Mouse (Mus musculus) cortical plate, adult 2 months (tissue): ENCODE measurements around the gene Zbtb40. TPM values are rescaled to one million over a fixed set of nuclear protein-coding genes. Genes with fewer than 3 reads are reported as not detected.

Experiments used
- H3K27ac ChIP-seq: fragments of 200-500 bp; 2 replicates; pipeline ENCODE4 v1.5.1; 2012; ENCODE audit warnings: low read length, control low read depth, inconsistent platforms; ENCODE audit not compliant: insufficient read depth
- H3K4me1 ChIP-seq: fragments of 200-500 bp; 2 replicates; pipeline ENCODE4 v1.6.1; 2011; ENCODE audit warnings: low read length; ENCODE audit not compliant: control insufficient read depth, insufficient read depth
- H3K4me3 ChIP-seq: fragments of 200-500 bp; 2 replicates; pipeline ENCODE4 v1.5.1; 2011; ENCODE audit warnings: mild to moderate bottlenecking, low read length, control low read depth; ENCODE audit not compliant: insufficient read depth
- CTCF ChIP-seq: fragments of 200-500 bp; IDR thresholded peaks from 2 replicates; pipeline ENCODE4 v1.5.1; 2011; ENCODE audit warnings: mild to moderate bottlenecking, control low read depth, low read length; ENCODE audit not compliant: insufficient read depth; ENCODE audit errors: extremely low read depth
- POLR2A ChIP-seq: fragments of 200-500 bp; IDR thresholded peaks from 2 replicates; pipeline ENCODE4 v1.6.1; 2011; ENCODE audit warnings: mild to moderate bottlenecking, low read length, control low read depth; ENCODE audit not compliant: insufficient read depth; ENCODE audit errors: extremely low read depth
- polyA plus RNA-seq: library from polyadenylated mRNA; depleted of rRNA; stranded (reverse); fragments of >200 nt; gene quantifications from 2 replicates; pipeline ENCODE4 v1.2.3, GENCODE M21; 2012

Zbtb40 gene
- polyA plus RNA-seq, 1 experiment: 7.3 TPM

DNA sequence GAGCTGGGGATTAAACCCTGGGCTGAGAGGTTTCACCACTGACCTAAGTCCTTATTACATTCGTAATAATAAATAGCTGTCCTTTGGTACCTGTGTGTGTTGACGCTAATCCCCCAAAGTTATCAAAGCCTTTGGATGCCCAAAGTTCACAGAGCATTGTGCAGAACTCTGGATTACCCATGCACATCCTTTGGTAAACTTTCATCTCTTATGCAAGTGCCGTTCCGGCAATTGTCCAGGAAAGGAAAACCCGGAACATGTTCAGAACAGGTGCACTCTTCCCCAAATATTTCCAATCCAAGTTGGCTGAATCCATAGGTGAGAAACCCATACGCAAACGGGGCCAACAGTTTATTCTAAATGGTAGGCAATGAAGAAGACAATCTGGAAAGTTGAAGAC is 9.2 kb downstream of the Zbtb40 start:
- H3K4me1 ChIP-seq: peaks cover 2% of the 10 kb centered on the region; the same call in 1 of the 2 replicates
- TF ChIP-seq POLR2A (no peak), CTCF (no peak)
- H3K27ac ChIP-seq: no peak overlapping the region
- no peak overlapping the region for H3K4me3 ChIP-seq

DNA sequence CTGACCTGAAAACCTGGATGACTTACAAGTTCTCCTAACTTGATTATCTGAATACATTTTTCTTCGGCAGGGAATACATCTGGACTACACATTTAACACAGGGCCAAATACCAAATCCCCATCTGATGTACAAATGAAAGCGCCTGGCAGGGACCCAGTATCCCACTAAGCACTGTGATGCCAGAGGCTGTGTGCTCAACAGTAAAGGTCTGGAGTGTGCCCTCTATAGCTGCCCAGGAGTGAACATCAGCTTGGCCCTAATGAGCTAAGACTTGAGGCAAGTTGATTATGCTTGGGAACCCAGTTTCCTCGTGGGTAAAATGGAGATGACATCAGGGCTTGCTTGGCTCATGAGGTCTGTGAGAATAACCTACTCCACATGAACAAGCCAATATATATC is 10.1 kb downstream of the Zbtb40 start:
- no peak overlapping the region for H3K27ac ChIP-seq

GRCm38 (mm10) chr4:137038096-137038495 is 10.5 kb downstream of the Zbtb40 start:
- no peak for TF ChIP-seq POLR2A
- no peak for TF ChIP-seq CTCF
- H3K4me1 ChIP-seq: no peaks in the 10 kb centered on the region
- H3K27ac ChIP-seq: no peak overlapping the region
- H3K4me3 ChIP-seq: no peak overlapping the region

More for the DNA sequence above, 10.1 kb downstream of the Zbtb40 start:
- no peak overlapping the region for H3K4me3 ChIP-seq
- peaks cover 1% of the 10 kb centered on the region; the same call in 1 of the 2 replicates for H3K4me1 ChIP-seq
- TF ChIP-seq CTCF: no peak

DNA sequence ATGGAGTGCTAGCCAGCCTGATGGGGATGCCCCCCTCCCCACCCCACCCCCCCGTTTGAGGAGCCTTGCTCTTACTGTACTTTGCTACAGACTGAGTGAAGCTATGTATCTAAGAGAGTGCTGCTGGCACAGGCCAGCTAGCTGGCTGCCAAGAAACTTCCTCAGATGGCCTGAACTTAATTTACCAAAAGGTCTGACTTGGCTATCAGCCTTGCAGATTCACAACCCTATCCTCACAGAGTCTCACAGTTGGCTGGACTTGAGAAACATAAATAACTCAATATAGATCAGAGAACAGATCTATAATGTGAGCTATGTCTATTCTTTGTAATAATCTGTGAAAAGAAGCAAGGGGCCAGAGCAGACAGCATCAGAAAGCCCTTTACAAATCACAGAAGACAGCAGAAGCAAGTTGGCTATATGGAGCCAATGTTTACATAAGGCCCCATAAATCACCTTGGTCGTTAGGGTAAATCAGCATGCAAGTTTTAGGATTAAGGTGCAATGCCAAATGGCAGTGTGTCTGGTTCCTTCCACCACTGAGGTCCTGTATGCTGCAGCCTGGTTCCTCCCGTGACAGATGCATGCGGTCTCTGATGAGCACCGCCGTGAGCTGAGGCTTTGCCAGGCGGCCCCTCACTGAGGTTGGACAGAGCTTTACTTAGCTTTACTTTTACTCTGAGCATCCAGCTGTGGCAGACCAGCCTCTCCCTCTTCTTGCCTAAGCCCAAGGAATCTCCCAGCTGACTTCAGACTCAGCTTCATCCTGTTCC is 15.3 kb downstream of the Zbtb40 start:
- Histone ChIP-seq H3K4me1 (no peaks in the 10 kb centered on the region), H3K27ac (no peak overlapping the region), H3K4me3 (no peak overlapping the region)
- no peak for TF ChIP-seq CTCF
- TF ChIP-seq POLR2A: no peak

DNA sequence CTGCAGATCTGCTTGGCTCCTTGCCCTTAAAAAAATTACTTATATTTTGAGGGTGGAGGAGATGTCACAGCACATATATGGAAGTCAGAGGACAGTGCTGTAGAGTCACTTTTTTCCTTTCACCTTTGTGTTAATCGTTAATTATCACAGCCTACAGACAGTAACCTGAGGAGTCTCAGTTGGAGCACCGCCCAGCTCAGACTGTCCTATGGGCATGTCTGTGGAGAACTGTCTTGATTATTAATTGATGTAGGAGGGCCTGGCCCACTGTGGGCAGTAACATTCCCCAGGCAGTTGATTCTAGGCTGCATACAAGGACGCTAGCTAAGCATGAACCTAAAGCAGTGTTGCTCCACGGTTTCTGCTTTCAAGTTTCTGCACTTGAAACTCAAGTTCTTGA is 16.1 kb downstream of the Zbtb40 start:
- H3K27ac ChIP-seq: no peak overlapping the region
- TF ChIP-seq CTCF: no peak
- no peak for TF ChIP-seq POLR2A

DNA sequence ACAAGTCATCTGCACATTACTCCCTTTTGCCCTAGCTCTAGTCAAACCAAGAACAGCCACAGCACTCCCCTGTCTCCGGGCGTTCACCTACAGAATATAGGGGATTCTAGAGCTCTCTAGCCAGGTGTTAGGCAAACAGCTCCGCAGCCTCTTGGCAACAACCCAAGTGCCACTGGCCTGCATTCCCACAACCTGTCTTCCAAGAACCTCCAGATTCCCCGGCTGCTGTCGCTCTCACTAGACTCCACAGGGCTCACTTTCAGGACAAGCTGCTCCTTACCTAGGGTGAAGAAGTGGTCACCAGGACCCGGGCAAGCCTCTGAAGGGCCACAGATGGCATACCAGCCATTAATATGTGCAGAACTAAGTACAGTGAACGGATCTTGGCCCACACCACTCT is 17.3 kb downstream of the Zbtb40 start:
- no peak for TF ChIP-seq POLR2A
- TF ChIP-seq CTCF: no peak
- Histone ChIP-seq H3K27ac (no peak overlapping the region), H3K4me3 (no peak overlapping the region), H3K4me1 (no peaks in the 10 kb centered on the region)

More for the DNA sequence above, 16.1 kb downstream of the Zbtb40 start:
- H3K4me1 ChIP-seq: no peaks in the 10 kb centered on the region
- no peak overlapping the region for H3K4me3 ChIP-seq

DNA sequence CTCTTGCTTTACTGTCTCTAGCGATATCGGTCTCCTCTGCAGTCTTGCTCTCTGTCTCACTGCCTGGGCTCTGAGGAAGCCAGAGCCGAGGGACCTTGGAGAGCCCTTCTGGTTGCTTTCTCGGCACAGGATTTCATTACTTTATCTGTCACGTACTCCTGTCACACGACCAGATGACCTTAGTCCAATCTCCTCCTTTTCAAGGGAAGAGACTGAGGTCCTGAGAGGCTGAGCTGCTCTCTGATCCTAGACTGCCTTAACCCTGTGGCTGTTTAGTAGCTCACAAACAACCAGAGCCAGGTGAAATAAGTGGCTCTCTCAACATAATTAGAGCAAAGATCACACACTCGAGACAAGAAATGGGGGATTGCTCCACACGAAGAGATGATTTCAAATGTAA is 19.3 kb downstream of the Zbtb40 start:
- Histone ChIP-seq H3K4me3 (no peak overlapping the region), H3K27ac (no peak overlapping the region), H3K4me1 (no peaks in the 10 kb centered on the region)
- TF ChIP-seq CTCF (no peak), POLR2A (no peak)

DNA sequence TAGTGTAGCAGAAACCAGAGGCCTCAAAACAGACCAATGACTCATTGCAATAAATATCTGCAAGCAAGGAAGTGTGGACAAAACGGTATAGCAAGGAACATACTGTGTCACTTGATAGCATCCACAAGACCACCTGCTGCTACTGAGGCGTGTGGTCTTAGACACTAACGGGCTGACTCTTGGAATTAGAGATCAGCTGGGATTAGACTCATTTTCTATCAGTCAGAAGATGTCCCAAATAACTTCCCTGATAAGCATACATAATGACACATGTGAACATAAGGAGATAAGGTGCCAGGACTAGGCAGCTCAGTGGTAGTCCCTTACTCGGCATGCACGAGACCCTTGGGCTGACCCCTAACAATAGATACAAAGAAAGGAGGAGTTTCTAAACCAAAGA is 21.6 kb downstream of the Zbtb40 start:
- no peak overlapping the region for H3K4me3 ChIP-seq
- H3K4me1 ChIP-seq: no peaks in the 10 kb centered on the region
- TF ChIP-seq POLR2A (no peak), CTCF (no peak)
- no peak overlapping the region for H3K27ac ChIP-seq

GRCm38 (mm10) chr4:137025570-137025969 is 23.0 kb downstream of the Zbtb40 start:
- no peaks in the 10 kb centered on the region for H3K4me1 ChIP-seq
- TF ChIP-seq CTCF: no peak
- no peak for TF ChIP-seq POLR2A
- no peak overlapping the region for H3K27ac ChIP-seq
- H3K4me3 ChIP-seq: no peak overlapping the region

- TF ChIP-seq CTCF (no peak), POLR2A (no peak)
Measured at GRCm38 (mm10) chr4:137025133-137025532, 23.5 kb downstream of the Zbtb40 start.

More at GRCm38 (mm10) chr4:137025133-137025532, 23.5 kb downstream of the Zbtb40 start:
- H3K4me3 ChIP-seq: no peak overlapping the region
- no peaks in the 10 kb centered on the region for H3K4me1 ChIP-seq
- no peak overlapping the region for H3K27ac ChIP-seq
